Mouse (Mus musculus) lung, adult 2 months (tissue): ENCODE results near the gene Ufc1.

Source experiments
- CTCF ChIP-seq: fragments of 200-500 bp; IDR thresholded peaks from 2 replicates; pipeline ENCODE4 v1.5.1; 2011; ENCODE audit warnings: mild to moderate bottlenecking, low read length, control low read depth; ENCODE audit not compliant: insufficient read depth
- POLR2A ChIP-seq: fragments of 200-500 bp; IDR thresholded peaks from 2 replicates; pipeline ENCODE4 v1.6.1; 2011; ENCODE audit warnings: low read depth, mild to moderate bottlenecking, control low read depth, low read length, borderline replicate concordance; ENCODE audit errors: extremely low read depth

GRCm38 (mm10) chr1:171322012-171322411 is 27.2 kb upstream of the Ufc1 start:
- TF ChIP-seq CTCF: no peak
- TF ChIP-seq POLR2A: no peak
